Mouse (Mus musculus): ENCODE data around the gene Srf.

Srf gene

DNA sequence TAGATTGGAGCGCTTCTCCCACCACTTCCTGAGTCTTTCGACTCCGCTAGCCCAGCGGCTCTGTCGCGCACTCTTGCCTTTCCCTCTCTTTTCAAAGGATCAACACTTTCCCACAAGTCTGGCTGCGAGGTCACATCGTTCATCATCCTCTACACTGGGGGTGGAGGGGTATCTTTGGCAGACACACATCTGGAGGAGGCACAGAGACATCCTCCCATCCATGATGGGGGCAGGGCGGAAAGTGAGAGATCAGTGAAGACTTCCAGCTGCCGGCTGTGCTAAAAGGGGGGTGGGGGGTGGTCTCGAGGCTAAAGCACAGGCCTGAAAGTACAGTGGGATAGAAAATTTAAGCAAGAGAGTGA lies 590 bp upstream of the Srf start:
- in situ Hi-C loops (cut with MboI, MseI), result no loop called here

DNA sequence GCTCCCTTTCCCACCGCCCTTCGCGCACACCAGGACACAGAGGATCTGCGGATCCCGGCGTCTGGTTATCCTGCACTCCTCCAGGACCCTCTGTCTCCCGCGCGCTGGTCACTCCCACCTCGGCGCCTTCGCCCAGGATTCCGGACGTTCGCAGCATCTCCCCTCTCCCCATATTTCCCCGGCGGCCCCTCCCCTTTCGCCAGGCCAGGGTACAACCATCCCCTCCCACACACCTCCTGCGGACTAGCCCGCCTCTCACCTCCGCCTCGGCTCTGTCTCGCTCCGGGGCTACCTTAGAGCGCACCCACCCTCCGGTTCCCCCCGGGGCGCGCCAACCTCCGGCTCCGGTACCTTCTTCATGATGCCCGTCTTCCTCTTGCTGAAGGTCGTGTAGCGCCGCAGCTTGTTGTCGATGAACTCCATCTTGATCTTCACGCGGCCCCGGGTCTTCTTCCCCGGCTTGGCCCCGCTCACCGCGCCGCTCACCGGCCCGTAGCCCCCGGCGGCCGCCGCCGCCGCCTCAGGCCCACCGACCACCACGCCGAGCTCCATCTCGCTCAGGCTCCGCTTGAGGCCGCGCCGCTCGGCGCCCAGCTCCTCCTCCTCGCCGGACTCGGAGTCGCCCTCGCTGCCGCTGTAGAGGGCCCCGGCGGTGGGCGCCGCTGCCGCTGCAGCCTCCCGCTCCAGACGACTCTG lies 850 bp downstream of the Srf start:
- in situ Hi-C loops (cut with MboI, MseI), result no loop called here

DNA sequence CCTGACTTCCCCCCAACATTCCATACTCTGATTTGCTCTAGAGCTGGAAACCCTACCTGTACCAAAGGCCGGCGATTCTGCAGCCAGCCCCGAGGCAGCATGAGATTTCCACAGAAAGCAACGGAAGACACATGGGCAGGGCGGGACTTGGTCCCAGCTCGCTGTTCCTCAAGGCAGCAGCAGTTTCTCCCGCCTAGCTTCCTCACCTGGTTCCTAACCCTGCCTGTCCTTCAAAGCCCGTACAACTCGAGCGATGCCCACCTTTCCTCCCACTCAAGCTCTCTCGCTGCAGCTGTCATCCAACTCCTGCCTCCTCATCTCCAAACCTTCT lies 1.4 kb downstream of the Srf start:
- in situ Hi-C loops (cut with MboI, MseI), result no loop called here

DNA sequence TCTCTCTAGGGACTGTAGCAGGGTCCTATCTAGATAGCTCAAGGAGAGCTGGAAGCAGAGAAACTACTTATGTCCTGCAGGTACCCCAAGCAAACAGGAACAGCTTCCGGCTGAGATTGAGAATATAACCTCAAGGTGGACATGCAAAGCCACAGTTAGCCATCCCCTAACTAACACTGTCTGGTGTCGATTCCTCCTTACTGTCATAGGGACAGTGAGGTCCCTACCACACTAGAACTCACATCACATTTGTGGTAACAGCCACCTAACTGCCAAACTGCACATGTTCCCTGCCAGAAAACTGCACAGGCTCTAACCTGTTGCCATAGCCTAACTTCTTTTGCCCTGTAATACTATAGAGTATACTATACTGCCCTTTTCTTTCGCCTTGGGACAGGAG lies 2.0 kb downstream of the Srf start:
- in situ Hi-C loops (cut with MboI, MseI), result no loop called here

DNA sequence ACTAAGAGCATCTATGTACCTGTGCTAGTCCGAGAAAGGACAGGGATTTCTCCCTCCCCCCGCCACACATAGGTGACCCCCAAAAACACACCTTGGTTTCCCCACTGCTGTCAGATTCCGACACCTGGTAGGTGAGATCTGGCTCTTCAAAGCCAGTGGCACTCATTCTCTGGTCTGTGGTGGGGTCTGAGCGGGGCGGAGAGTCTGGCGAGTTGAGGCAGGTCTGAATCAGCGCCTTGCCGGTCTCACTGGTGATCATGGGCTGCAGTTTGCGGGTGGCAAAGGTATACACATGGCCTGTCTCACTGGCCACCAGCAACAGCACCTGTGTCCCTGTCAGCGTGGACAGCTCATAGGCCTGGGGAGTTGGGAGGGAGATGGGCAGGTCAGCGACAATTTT lies 2.5 kb downstream of the Srf start:
- in situ Hi-C loops (cut with MboI, MseI), result no loop called here

DNA sequence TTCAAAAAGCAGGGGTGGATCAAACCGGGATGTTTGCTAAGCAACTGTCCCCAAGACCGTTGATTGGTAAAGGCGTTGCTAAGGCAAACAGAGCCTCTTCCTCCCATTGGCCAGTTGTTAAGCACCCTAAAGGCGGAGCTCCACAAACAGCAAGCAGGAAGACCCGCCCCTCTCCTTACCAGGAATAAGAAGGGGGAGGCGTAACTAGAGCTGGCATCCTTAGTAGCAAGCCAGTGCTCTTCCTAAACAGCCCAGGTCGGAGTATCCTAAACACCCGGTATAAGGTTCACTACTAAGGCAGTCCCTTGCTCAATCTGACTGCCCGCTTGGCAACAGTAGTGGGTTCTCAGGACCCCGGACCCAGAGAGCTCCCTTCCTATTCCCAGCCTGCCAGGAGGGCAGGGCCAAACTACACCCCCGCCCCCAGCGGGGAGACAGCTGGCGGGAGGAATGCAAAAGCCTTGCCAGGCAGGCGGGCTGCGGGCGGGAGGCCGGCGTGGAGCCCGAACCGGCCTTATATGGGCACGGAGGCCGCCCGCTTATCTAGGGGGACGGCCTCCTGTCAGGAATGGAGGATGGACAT lies 3.0 kb downstream of the Srf start:
- in situ Hi-C loops (cut with MboI, MseI), result no loop called here

DNA sequence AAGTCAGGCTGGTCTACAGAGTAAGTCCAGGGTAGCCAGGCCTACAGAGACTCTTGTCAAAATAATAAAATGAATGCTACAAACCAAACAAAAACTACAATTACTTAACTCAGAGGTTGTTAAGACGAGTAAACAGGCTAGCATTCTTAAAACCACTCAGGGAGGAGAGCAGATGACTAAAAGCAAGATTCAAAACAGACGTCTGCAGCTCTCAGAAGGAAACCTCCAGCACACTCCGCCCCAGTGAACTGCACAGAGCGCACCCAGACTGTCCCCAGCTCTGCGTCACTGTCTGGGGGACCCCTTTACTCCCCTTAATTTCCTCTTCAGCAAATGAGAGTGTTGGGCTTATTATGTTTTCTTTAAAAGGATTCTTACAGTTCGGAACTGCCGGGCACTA lies 3.8 kb downstream of the Srf start:
- in situ Hi-C loops (cut with MboI, MseI), result no loop called here

DNA sequence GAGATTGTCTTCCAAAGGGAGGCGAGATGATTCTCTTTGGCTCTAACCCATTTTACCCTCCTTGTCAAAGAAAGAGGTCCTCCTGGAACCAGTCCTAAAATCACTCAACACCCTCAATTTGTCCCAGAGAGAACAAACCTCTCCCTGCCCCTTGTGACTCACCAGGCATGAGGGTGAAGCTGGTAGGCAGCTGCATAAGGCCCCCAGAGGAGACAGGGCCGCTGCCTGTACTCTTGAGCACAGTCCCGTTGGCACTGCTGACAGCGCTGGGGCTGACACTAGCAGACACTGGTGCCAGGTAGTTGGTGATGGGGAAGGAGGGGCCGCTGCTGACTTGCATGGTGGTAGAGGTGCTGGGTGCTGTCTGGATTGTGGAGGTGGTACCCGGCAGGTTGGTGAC lies 4.6 kb downstream of the Srf start:
- in situ Hi-C loops (cut with MboI, MseI), result no loop called here

DNA sequence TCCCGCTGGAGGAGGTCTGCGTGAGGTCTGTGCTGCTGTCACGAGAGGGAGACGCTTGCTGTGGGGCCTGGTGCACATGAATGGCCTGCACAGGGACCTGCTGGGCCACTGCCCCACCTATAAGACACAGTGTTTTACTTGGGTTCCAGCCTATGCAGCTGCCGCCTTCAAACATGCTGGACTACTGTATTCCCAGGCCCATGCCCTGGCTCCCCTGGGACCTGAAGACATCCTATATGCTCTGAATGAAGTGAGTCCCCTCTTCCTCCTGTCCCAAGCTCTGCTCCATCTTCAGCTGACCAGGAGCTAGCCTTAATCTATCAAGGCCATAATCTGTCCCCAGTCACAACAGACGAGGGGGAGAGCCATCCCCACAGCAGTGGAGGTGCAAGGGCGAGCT lies 5.1 kb downstream of the Srf start:
- in situ Hi-C loops (cut with MboI, MseI), result no loop called here

DNA sequence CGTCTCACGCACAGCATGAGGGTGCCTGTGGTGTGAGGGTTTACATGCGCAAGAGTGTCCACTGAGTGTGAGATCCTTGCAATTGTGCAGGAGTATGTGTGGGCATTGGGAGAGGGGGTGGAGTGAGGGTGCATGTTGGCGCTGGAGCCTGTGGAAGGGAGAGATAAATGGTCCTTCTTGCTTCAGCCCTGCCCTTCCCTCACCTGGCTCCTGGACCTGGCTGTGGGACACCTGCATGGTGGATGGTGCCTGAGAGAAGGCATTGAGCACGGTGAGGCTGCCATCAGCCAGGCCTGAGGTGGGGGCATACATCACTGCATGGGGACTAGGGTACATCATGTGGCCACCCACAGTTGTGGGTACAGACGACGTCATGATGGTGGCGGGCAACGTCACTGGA lies 6.3 kb downstream of the Srf start:
- in situ Hi-C loops (cut with MboI, MseI), result no loop called here

DNA sequence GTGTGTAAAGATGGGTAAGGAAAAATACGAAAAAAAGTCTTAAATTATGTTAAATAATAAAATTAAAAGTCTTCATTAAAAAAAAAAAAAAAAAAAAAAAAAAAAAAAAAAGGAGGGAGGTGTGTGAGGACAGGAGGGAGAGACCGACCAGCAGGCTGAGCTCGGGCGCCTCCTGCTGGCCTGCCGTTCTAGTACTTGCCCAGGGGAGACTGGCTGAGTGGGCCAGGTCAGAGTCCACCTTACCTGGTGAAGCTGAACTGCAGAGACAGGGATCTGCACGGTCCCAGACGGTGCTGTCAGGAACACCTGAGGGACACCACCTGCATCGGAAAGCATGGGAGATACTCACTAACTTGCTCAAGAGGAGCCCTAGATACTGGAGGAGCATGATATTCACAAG lies 6.8 kb downstream of the Srf start:
- in situ Hi-C loops (cut with MboI, MseI), result no loop called here

DNA sequence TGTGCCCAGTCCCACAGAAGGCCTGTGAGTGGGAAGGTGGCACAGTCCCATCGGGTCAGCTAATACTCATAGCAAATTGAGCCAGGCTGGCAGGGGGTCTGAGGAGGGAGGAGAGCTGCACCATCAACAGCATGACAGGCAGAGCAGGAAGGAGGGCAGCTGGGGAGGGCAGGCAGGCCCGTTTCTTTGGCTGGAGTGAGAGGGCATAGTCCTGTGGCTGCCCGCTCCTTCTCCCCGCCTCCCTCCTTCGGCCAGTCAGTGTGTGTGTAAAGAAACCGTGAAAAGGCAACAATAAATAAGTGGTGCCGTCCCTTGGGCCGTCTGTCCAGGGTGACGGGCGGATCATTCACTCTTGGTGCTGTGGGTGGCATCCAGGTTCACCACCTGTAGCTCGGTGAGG lies 7.2 kb downstream of the Srf start:
- in situ Hi-C loops (cut with MboI, MseI), result no loop called here

DNA sequence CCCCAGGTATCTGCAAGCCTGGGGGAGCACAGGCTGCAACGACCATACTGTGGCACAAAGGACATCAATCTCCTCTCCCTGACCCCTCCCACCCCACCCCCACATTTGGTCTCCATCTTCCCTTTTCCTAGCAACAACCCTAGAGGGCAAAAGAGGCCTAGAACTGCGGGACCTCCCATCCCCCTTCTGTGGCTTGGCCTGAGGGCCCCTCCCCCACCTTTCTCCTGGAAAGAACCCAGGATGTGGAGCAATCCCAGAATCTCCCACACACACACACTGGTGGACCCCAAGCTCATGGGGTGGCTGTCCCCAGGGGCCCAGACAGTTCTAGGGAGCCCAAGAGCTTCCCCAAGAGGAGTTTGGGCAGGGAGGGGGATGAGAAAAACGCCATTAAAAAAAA lies 8.1 kb downstream of the Srf start:
- in situ Hi-C loops (cut with MboI, MseI), result no loop called here

DNA sequence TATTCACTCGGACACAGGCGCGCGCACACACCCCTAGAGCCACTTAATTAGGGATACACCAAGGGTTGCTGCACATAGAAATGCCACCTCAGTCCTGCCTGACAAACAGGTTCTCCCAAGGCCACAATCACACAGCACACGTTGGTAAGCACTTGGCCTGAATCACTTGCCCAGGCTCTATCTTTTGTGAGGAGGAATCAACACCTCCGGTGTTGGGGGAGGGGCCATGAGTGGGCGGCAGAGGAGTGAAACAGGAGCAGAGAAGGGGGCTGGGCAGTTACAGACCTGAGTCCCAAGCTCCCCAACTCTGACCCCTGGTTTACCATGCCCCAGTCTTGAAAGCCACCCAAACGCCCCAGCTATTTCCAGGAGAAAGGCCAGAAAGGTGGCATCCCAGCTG lies 9.0 kb downstream of the Srf start:
- in situ Hi-C loops (cut with MboI, MseI), result no loop called here

DNA sequence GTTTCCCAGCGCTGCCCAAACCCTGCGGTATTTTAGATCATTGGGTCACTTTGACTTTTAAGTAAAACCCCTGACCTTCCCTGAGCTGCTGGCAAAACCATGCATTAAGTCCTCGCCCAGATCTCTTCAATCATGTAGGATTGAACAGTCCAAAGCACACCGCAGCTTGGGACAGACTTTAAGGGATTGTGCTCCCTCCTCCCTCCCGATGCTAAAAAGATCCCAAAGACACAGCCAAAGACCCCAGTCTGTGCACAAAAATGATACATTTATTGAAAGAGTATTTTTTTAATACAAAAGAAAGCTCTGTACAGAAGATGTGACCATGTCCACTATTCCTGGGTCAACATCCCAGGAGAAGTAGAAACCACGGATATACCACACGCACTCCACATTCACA lies 9.4 kb downstream of the Srf start:
- in situ Hi-C loops (cut with MboI, MseI), result no loop called here

DNA sequence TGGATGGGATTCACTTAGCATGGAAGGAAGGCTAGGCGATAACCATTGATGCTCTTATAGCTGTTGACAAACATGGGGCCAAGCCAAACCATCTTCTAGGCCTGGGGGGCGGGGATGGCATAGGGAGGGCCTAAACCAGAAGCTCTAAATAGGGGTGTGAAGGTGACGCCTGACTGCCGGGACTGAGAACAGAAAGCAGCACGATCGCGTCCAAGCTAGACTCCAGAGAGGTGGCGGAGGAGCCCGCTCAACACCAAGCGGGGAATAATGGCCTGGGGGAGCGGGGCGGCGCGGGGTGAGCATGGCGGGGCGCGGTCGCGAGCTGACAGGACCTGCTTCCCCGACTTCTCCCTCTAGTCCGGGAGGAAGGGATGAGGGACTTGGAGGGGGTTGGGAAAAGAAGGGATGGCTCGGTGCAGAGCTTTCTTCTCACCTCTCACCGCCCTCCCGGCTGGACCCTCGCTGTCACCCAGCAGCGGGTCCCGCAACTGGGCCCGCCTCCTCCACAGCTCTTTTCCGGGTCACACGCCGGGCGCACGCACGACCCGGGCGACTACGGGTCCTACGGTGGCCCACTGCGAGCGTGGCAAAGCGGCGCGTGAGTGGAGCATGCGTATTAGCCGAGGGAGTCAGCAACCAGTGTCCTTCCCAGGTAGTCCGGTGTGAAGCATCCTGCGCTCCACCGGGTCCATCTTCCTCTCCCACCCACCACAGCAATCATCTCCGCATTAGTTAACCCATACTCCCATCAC lies 10.0 kb downstream of the Srf start, which contains the start of gene Cul9:
Gene Cul9 (minus strand): TSS at position 576 of the 752 bp plus-strand sequence.
- in situ Hi-C loops (cut with MboI, MseI), result no loop called here

DNA sequence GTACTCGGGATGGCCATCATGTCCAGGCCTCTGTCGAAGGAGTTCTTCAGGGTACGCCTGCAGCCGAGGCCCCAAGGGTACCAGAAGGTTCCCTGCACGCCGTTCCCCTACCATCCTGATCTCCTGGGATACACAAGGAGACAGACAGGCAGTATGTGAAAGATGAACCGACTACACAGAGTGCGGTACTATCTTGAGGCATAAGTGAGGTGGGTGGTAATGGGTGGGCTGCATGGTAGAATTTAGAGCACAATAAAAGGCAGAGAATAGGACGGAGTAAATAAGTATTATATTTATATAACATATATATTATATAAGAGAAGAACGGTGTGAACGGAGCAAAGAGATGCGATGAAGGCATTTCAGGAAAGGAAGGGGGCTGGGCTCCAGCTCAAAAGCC lies 12.3 kb downstream of the Srf start:
- in situ Hi-C loops (cut with MboI, MseI), result no loop called here

DNA sequence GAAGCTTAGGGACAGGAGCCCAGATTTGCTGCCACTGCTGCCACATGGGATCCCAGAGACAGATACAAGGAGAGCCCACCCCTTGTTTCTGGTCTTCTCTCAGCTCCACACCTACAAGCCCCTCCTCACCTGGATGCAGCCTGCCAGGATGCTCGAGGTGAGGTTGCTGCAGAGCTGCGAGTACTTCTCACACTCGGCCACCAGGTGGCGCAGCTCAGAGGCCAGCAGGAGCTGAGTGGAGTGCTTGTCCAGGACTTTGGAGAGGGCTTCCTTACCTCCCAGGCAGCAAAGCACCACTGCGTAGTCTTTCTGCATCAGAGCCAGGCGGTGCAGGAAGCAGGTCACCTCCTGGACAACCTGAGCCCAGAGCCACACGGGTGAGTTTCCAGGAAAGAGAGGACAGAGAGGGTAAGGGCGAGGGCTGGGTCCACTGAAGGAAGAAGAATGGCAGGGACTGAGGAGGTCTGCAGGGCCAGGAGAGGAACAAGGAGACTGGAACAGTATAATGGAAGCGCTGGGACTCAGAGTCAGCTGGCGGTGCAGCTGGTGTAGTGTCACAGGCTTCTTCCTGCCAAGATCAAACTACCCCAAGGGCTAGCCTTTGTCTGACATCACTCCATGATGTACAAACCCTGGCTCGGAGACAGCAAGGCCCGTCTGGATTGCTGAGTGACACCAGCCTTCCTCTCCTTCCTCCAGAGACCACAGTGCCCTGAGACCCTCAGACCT lies 30.2 kb downstream of the Srf start:
- in situ Hi-C loops (cut with MboI, MseI), result loop anchor here (5.0 kb wide), 1 partner anchor 52 kb away; no protein-coding TSS in a partner anchor

DNA sequence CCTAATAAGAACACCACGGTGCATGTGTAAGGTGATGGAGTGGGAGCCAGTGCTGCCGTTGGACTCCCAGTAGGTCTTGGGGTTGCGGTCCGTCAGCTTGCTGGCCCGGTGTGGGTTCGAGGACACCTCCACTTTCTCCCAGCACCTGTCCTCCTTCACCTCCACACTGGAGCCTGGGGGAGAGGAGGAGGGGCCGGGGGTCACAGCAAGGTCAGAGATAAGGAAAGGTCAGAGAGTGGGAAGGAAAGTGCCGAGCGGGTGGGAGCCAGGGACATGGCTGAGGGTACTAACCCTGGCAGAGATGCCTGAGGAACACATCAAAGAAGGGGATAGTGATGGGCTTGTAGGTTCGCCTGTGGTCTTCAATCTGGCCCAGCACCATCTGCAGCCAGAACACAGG lies 30.9 kb downstream of the Srf start:
- in situ Hi-C loops (cut with MboI, MseI), result loop anchor here (5.0 kb wide), 1 partner anchor 52 kb away; no protein-coding TSS in a partner anchor

DNA sequence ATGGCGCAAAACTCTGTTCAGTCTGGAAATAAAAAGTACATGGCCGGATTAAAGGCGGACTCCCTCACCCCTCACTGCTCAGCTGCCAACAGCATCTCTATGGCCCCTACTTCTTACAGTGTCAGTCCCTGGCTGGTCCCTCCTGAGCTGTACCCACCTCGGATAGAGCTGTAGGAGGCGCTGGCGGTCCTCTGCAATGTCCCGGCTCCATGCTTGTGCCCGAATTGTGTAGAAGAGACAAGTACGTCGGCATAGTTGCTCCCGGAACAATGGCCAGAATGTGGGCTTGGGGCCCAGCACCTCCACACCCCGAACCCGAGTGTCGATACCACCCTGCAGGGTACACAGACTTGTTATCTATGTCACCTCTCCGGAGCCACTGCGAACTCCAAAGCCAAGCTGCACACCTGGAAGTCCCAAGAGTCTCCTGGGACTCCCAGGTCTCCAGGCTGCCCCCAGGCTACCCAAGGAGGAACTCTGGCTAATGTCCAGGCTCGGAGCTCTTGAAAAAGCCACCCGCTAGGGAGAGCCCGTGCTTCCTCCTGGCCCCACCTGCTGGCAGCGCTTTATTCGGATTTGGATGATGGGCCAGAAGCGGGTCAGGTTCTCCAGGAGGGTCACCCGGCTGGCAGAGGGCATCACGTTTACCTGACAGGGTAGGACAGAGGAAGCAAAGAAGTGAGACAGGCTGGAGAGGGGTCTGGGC lies 33.9 kb downstream of the Srf start:
- in situ Hi-C loops (cut with MboI, MseI), result no loop called here

DNA sequence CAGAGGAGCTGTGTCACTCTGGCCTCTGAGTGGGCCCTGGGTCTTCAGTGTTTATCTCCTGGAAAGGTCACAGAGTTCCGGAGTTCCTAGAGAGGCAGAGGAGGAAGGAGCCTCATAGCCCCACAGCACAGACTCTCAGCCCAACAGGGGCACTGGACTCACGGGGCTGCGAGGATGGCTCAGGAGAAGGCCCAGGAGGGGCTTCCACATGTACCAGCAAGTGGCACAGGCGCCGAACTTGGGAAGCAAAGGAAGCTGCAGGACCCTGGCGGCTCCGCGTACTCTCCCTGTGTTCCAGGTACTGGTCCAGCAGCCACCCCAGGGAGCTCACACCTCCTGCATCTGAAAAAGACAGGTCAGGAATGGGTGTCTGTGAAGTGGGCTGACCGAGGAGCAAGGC lies 34.8 kb downstream of the Srf start:
- in situ Hi-C loops (cut with MboI, MseI), result no loop called here

DNA sequence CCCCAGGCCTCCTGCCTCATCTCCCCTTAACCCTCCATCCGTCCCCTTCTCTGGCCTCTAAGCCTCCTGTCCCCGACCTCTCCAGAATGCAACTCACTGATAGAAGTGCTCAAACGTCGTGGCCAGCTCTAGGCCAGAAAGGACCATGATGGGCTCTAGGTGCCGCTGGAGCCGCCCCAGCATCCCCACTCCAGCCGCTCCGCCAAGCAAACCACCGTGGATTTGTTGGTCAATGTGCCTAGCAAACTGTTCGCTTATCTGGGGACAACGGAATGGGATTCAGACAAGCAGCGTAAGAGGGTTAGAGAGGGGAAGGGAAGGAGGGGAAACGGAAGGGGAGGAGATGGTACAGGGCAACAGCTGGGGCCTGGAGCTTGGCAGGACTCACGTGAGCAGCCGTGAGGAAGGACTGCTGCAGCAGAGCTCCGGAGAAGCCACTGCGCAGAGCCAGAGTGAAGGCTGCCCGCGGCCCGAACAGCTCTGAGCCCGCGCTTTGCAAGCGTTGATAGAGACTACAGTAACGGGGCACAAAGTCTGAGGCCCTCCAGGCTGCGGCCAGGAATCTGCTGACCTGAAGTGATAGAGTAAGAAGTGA lies 35.5 kb downstream of the Srf start:
- in situ Hi-C loops (cut with MboI, MseI), result no loop called here
